Comparison of ENCODE assay signal across 24 mouse cellular contexts in the genomic region with DNA sequence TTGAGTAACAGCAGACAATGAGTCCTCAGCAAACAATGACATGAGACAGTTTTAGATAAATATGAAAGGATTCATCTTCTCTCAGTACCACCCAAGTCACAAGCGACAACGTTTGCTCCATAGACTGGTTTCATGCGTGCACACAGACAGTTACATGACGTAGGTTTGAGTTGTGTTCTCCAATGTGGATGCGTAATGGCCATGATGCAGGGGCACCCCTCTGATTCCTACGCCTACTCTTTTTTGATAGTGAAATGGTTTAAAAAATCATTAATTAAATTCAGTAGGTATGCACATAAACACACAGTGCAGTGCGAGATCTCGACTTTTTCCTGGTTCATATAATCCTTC.
DNase-seq lines count a peak whose midpoint lies in the region; ATAC-seq lines count a peak whose summit lies in the region.
"Had no signal": no experiment of that assay in that cellular context is flagged by ENCODE, and none has a peak within 500 bp of the region (broad histone marks: within the 10 kb centered on the region; RNA-seq: fewer than 3 reads in every experiment).

No protein-coding gene starts in this region.

- H3K27me3 ChIP-seq in neural tube, embryonic 14.5 days (ENCODE audit: control insufficient read depth, insufficient read depth, low read length): no peaks in the 10 kb centered on the region
- no peaks in the 10 kb centered on the region for H3K27me3 ChIP-seq in hindbrain, embryonic 11.5 days (ENCODE audit: control insufficient read depth, insufficient read depth, low read length)
- no peaks in the 10 kb centered on the region for H3K27me3 ChIP-seq in midbrain, embryonic 11.5 days (ENCODE audit: control insufficient read depth, insufficient read depth, low read length)
- no peaks in the 10 kb centered on the region for H3K27me3 ChIP-seq in kidney, embryonic 15.5 days
- H3K27me3 ChIP-seq: heart, embryonic 15.5 days; limb, embryonic 13.5 days; liver, embryonic 12.5 days; stomach, embryonic 15.5 days had no signal

- peak; percentile 41; the same call in 1 of the 2 replicates for ATAC-seq in neural tube, embryonic 14.5 days (ENCODE audit: low read depth)
- peak; percentile 51; the same call in 1 of the 2 replicates for ATAC-seq in hindbrain, embryonic 11.5 days (ENCODE audit: low FRiP score)
- ATAC-seq in midbrain, embryonic 11.5 days (ENCODE audit: low FRiP score): peak; percentile 67
- no peak for ATAC-seq in kidney, embryonic 15.5 days (replicated peaks; ENCODE audit: low FRiP score)
- ATAC-seq: liver, embryonic 12.5 days had no signal

- no peaks in the 10 kb centered on the region for H3K36me3 ChIP-seq in neural tube, embryonic 14.5 days (ENCODE audit: control insufficient read depth, insufficient read depth, low read length)
- H3K36me3 ChIP-seq in hindbrain, embryonic 11.5 days (ENCODE audit: control insufficient read depth, insufficient read depth, low read length): no peaks in the 10 kb centered on the region
- H3K36me3 ChIP-seq in midbrain, embryonic 11.5 days (ENCODE audit: control insufficient read depth, insufficient read depth, low read length): no peaks in the 10 kb centered on the region
- no peaks in the 10 kb centered on the region for H3K36me3 ChIP-seq in kidney, embryonic 15.5 days
- H3K36me3 ChIP-seq: embryonic facial prominence, embryonic 10.5 days; heart, embryonic 15.5 days; limb, embryonic 13.5 days; stomach, embryonic 15.5 days had no signal

- no peak overlapping the region for H3K27ac ChIP-seq in neural tube, embryonic 14.5 days (ENCODE audit: low read depth, low read length)
- no peak overlapping the region for H3K27ac ChIP-seq in hindbrain, embryonic 11.5 days (ENCODE audit: low read depth, low read length)
- peak overlapping the region; percentile 40 for H3K27ac ChIP-seq in midbrain, embryonic 11.5 days (ENCODE audit: low read depth, low read length)
- H3K27ac ChIP-seq in kidney, embryonic 15.5 days: no peak overlapping the region
- H3K27ac ChIP-seq: embryonic facial prominence, embryonic 10.5 days; heart, adult 2 months; heart, embryonic 15.5 days; layer of hippocampus, adult 2 months; limb, embryonic 13.5 days; liver, embryonic 12.5 days; stomach, embryonic 15.5 days had no signal

- no peaks in the 10 kb centered on the region for H3K9me3 ChIP-seq in neural tube, embryonic 14.5 days (ENCODE audit: control insufficient read depth, low read length)
- no peaks in the 10 kb centered on the region for H3K9me3 ChIP-seq in hindbrain, embryonic 11.5 days (ENCODE audit: control insufficient read depth, low read length)
- H3K9me3 ChIP-seq in midbrain, embryonic 11.5 days (ENCODE audit: control insufficient read depth, low read length): no peaks in the 10 kb centered on the region
- no peaks in the 10 kb centered on the region for H3K9me3 ChIP-seq in kidney, embryonic 15.5 days (replicated peaks)
- H3K9me3 ChIP-seq: embryonic facial prominence, embryonic 10.5 days; heart, embryonic 15.5 days; limb, embryonic 13.5 days; liver, embryonic 12.5 days; stomach, embryonic 15.5 days had no signal

- H3K4me2 ChIP-seq in neural tube, embryonic 14.5 days (ENCODE audit: low read depth, low read length): no peak overlapping the region
- H3K4me2 ChIP-seq in hindbrain, embryonic 11.5 days (replicated peaks; ENCODE audit: low read depth, low read length): no peak overlapping the region
- no peak overlapping the region for H3K4me2 ChIP-seq in midbrain, embryonic 11.5 days
- H3K4me2 ChIP-seq in kidney, embryonic 15.5 days: no peak overlapping the region
- H3K4me2 ChIP-seq: heart, embryonic 15.5 days; limb, embryonic 13.5 days; liver, embryonic 12.5 days; stomach, embryonic 15.5 days had no signal

- no peak for DNase-seq in neural tube, embryonic 10.5 days (ENCODE audit: extremely low spot score, low spot score)
- DNase-seq in hindbrain, embryonic 11.5 days (ENCODE audit: low spot score): no peak
- DNase-seq in midbrain, embryonic 11.5 days (ENCODE audit: low spot score, missing footprints): no peak
- no peak for DNase-seq in thymus, postnatal 25 days
- DNase-seq in right cerebral cortex, postnatal 14 days: no peak
- DNase-seq in heart, postnatal 25 days (ENCODE audit: low spot score): no peak
- DNase-seq: cerebellum, adult 11 months; cerebellum, postnatal 10 days; gastrocnemius, postnatal 25 days; heart, adult 2 months; heart, postnatal 4 days; kidney, adult 9 months; kidney, postnatal 25 days; lung, adult 18-20 months; lung, postnatal 14 days; thymus, postnatal 4 days had no signal

- H3K4me1 ChIP-seq in neural tube, embryonic 14.5 days (ENCODE audit: control insufficient read depth, insufficient read depth, low read length): no peaks in the 10 kb centered on the region
- no peaks in the 10 kb centered on the region for H3K4me1 ChIP-seq in hindbrain, embryonic 11.5 days (replicated peaks; ENCODE audit: control insufficient read depth, insufficient read depth, low read length)
- H3K4me1 ChIP-seq in midbrain, embryonic 11.5 days (ENCODE audit: control insufficient read depth, insufficient read depth, low read length): peaks cover 6% of the 10 kb centered on the region
- no peaks in the 10 kb centered on the region for H3K4me1 ChIP-seq in kidney, embryonic 15.5 days
- H3K4me1 ChIP-seq: embryonic facial prominence, embryonic 10.5 days; heart, embryonic 15.5 days; limb, embryonic 13.5 days; stomach, embryonic 15.5 days had no signal

- intact Hi-C loops in heart, postnatal 25 days (cut with DNase I): no loop called here

- no peak overlapping the region for H3K4me3 ChIP-seq in neural tube, embryonic 14.5 days (ENCODE audit: low read depth, low read length)
- H3K4me3 ChIP-seq in hindbrain, embryonic 11.5 days (ENCODE audit: low read depth, low read length): no peak overlapping the region
- no peak overlapping the region for H3K4me3 ChIP-seq in midbrain, embryonic 11.5 days (ENCODE audit: low read depth, low read length)
- no peak overlapping the region for H3K4me3 ChIP-seq in kidney, embryonic 15.5 days (replicated peaks)
- H3K4me3 ChIP-seq: embryonic facial prominence, embryonic 10.5 days; heart, adult 2 months; heart, embryonic 15.5 days; layer of hippocampus, adult 2 months; limb, embryonic 13.5 days; liver, embryonic 12.5 days; stomach, embryonic 15.5 days had no signal

- H3K9ac ChIP-seq in neural tube, embryonic 14.5 days (replicated peaks; ENCODE audit: low read depth, low read length): no peak overlapping the region
- no peak overlapping the region for H3K9ac ChIP-seq in hindbrain, embryonic 11.5 days (ENCODE audit: low read depth, low read length)
- H3K9ac ChIP-seq in midbrain, embryonic 11.5 days (ENCODE audit: low read length): no peak overlapping the region
- H3K9ac ChIP-seq in kidney, embryonic 15.5 days: no peak overlapping the region
- H3K9ac ChIP-seq: heart, embryonic 15.5 days; limb, embryonic 13.5 days; liver, embryonic 12.5 days; stomach, embryonic 15.5 days had no signal

- WGBS in neural tube, embryonic 14.5 days: 65% methylated on average over 8 of the region's 8 CpGs
- 67% methylated on average over 8 of the region's 8 CpGs for WGBS in hindbrain, embryonic 11.5 days
- WGBS in midbrain, embryonic 11.5 days: 70% methylated on average over 8 of the region's 8 CpGs
- 81% methylated on average over 8 of the region's 8 CpGs for WGBS in kidney, embryonic 15.5 days
